Mouse (Mus musculus): Measurements from ENCODE around the gene Zdhhc22. TPM values are rescaled to one million over a fixed set of nuclear protein-coding genes. Genes with fewer than 3 reads are reported as not detected.

Zdhhc22 gene
- polyA plus RNA-seq (2015; fragmentation: Nextera tagmentation; extraction: Ambion mirVana): 0.14 and 0.15 TPM in 2 replicates

DNA sequence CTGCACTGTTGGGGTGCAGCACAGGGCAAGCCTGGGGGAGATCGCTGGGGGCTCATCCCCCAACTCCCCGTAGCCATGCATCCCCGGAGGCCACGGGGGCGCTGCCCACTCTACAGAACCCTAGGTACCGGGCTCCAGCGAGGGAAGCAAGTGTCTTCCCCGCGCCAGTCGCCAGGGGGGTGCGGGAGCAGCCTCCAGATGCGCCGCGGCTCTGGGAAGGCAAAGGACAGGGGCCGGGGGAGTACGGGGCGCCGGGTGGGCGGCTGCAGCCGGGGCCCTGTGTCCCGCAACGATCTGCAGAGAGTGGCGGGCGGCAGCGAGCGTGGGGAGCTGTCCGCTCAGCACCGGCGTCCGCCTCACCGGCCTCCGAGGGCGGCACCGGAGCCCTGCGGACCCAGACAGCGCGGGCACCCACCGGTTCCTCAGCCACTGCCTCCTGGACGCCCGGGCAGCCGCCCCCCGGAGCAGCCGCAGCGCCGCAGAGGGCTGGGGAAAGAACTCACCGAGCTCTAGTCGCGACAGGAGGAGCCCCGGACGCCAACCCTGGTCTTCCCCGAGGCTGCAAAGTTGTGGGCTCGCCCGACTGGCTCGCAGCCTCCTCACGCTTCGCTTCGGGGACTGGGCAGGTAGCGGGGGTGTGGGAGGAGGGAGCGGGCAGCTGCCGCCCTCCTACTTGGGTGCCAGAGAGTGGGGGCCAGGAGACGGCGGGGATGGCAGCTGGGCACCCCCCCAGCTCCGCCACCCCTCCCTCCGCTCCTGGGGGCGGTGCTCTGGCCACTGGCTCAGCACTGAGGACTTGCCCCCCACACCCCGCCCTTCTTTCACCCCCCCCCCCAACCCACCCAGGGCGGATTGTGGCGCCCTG is at the start of gene Zdhhc22:
TSS of gene Zdhhc22 (minus strand) at position 541 of the 865 bp plus-strand sequence.
- ATAC-seq (ENCODE audit: low read depth): peak; percentile 84
- no peaks in the 10 kb centered on the region for H3K36me3 ChIP-seq (ENCODE audit: control insufficient read depth, insufficient read depth, low read length)
- H3K4me2 ChIP-seq (ENCODE audit: low read depth, low read length): peak within 1 kb of the TSS; percentile 34; the same call in 1 of the 2 replicates
- H3K4me3 ChIP-seq (ENCODE audit: low read length): peak within 1 kb of the TSS; percentile 13
- H3K9ac ChIP-seq (ENCODE audit: low read length): no peak within 1 kb of the TSS
- H3K27ac ChIP-seq (ENCODE audit: low read length): no peak within 1 kb of the TSS
- peaks cover 48% of the 10 kb centered on the region for H3K27me3 ChIP-seq (ENCODE audit: control insufficient read depth, insufficient read depth, low read depth, low read length)
- WGBS: 2% methylated on average over 51 of the region's 68 CpGs
- H3K4me1 ChIP-seq (replicated peaks; ENCODE audit: control insufficient read depth, insufficient read depth, low read length): peaks cover 4% of the 10 kb centered on the region
- H3K9me3 ChIP-seq (ENCODE audit: control insufficient read depth, low read length): no peaks in the 10 kb centered on the region

- Histone ChIP-seq H3K9me3 (ENCODE audit: control insufficient read depth, low read length) (no peaks in the 10 kb centered on the region), H3K27me3 (ENCODE audit: control insufficient read depth, insufficient read depth, low read depth, low read length) (no peaks in the 10 kb centered on the region), H3K27ac (ENCODE audit: low read length) (no peak overlapping the region), H3K4me3 (ENCODE audit: low read length) (no peak overlapping the region), H3K36me3 (ENCODE audit: control insufficient read depth, insufficient read depth, low read length) (no peaks in the 10 kb centered on the region), H3K4me2 (ENCODE audit: low read depth, low read length) (no peak overlapping the region), H3K9ac (ENCODE audit: low read length) (no peak overlapping the region), H3K4me1 (replicated peaks; ENCODE audit: control insufficient read depth, insufficient read depth, low read length) (no peaks in the 10 kb centered on the region)
- no peak for ATAC-seq (ENCODE audit: low read depth)
- WGBS: 89% methylated on average over 7 of the region's 7 CpGs
Observed at GRCm38 (mm10) chr12:87036631-87037030, 46.4 kb upstream of the Zdhhc22 start.

GRCm38 (mm10) chr12:87031163-87031763 is 41.0 kb upstream of the Zdhhc22 start:
- Histone ChIP-seq H3K9me3 (ENCODE audit: control insufficient read depth, low read length) (no peaks in the 10 kb centered on the region), H3K9ac (ENCODE audit: low read length) (no peak overlapping the region), H3K27me3 (ENCODE audit: control insufficient read depth, insufficient read depth, low read depth, low read length) (peaks cover 13% of the 10 kb centered on the region), H3K36me3 (ENCODE audit: control insufficient read depth, insufficient read depth, low read length) (no peaks in the 10 kb centered on the region), H3K4me3 (ENCODE audit: low read length) (no peak overlapping the region), H3K27ac (ENCODE audit: low read length) (no peak overlapping the region), H3K4me1 (replicated peaks; ENCODE audit: control insufficient read depth, insufficient read depth, low read length) (no peaks in the 10 kb centered on the region), H3K4me2 (ENCODE audit: low read depth, low read length) (no peak overlapping the region)
- 54% methylated on average over 5 of the region's 5 CpGs for WGBS
- peak; percentile 26; the same call in 1 of the 2 replicates for ATAC-seq (ENCODE audit: low read depth)

DNA sequence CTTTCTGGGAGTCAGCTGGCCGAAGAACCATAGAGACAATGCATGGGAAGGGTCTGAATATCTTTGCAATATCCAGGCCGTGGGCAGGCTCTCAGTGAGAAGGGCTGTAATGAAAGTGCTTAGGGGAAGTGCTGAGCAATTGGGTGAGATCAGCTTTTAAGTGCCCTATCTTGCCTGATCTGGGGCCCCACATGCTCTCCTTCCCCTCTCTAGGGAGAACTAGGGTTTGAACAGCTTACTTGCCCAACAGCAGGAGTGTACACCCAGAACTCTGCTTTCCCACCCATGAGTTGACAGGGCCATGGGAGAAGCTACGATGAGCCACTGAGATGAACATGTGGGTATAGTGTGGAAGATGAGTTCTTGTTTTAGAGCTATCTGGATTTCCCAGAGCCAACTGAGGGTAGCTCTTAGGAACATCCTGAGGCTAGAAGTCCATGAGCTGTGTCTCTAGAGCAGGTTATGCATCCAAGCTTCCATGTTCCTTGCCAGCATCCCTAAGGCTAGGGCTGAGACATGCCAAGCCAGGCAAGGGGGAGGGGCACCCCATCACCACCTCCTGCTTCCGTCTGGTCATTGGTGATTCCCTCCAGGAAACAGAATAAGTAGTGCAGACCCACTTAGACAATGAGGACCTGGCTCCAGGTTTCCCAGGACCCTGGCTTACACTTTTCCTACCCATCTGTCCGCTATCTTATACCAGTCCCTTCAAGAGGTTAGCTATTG is 39.2 kb upstream of the Zdhhc22 start:
- peaks cover 23% of the 10 kb centered on the region for H3K27me3 ChIP-seq (ENCODE audit: control insufficient read depth, insufficient read depth, low read depth, low read length)
- no peak overlapping the region for H3K27ac ChIP-seq (ENCODE audit: low read length)
- no peak for ATAC-seq (ENCODE audit: low read depth)
- no peak overlapping the region for H3K4me3 ChIP-seq (ENCODE audit: low read length)
- H3K9ac ChIP-seq (ENCODE audit: low read length): no peak overlapping the region
- H3K36me3 ChIP-seq (ENCODE audit: control insufficient read depth, insufficient read depth, low read length): no peaks in the 10 kb centered on the region
- no peak overlapping the region for H3K4me2 ChIP-seq (ENCODE audit: low read depth, low read length)
- 59% methylated on average over 5 of the region's 5 CpGs for WGBS
- H3K9me3 ChIP-seq (ENCODE audit: control insufficient read depth, low read length): no peaks in the 10 kb centered on the region
- no peaks in the 10 kb centered on the region for H3K4me1 ChIP-seq (replicated peaks; ENCODE audit: control insufficient read depth, insufficient read depth, low read length)

GRCm38 (mm10) chr12:87028068-87028467 is 37.8 kb upstream of the Zdhhc22 start:
- H3K4me3 ChIP-seq (ENCODE audit: low read length): no peak overlapping the region
- 48% methylated on average over 2 of the region's 2 CpGs for WGBS
- ATAC-seq (ENCODE audit: low read depth): no peak
- H3K27me3 ChIP-seq (ENCODE audit: control insufficient read depth, insufficient read depth, low read depth, low read length): peaks cover 23% of the 10 kb centered on the region
- H3K4me2 ChIP-seq (ENCODE audit: low read depth, low read length): no peak overlapping the region
- H3K36me3 ChIP-seq (ENCODE audit: control insufficient read depth, insufficient read depth, low read length): no peaks in the 10 kb centered on the region
- H3K9me3 ChIP-seq (ENCODE audit: control insufficient read depth, low read length): no peaks in the 10 kb centered on the region
- H3K4me1 ChIP-seq (replicated peaks; ENCODE audit: control insufficient read depth, insufficient read depth, low read length): no peaks in the 10 kb centered on the region
- no peak overlapping the region for H3K27ac ChIP-seq (ENCODE audit: low read length)
- H3K9ac ChIP-seq (ENCODE audit: low read length): no peak overlapping the region

DNA sequence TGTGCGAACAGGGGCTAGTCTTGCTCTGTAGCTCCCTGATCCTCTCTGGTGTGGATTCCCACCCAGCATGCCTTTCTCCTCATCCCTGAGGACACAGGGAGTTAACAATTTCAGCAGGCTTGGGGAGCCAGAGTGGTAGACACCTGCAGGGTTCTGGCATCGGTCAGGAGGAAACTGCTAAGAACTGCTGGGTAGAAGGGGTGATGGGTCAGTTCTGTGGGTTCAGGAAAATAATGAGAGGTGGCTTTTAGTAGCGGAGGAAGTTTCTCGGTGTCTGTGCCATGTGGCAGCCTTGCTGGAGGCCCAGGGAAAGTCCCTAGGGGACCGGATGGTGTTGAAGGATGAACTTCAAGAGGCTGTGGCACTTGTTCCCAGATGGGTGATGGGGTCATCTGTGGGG is 37.2 kb upstream of the Zdhhc22 start:
- WGBS: 42% methylated on average over 5 of the region's 5 CpGs
- Histone ChIP-seq H3K4me2 (ENCODE audit: low read depth, low read length) (no peak overlapping the region), H3K27me3 (ENCODE audit: control insufficient read depth, insufficient read depth, low read depth, low read length) (peaks cover 23% of the 10 kb centered on the region), H3K9ac (ENCODE audit: low read length) (no peak overlapping the region), H3K4me1 (replicated peaks; ENCODE audit: control insufficient read depth, insufficient read depth, low read length) (no peaks in the 10 kb centered on the region), H3K36me3 (ENCODE audit: control insufficient read depth, insufficient read depth, low read length) (no peaks in the 10 kb centered on the region), H3K9me3 (ENCODE audit: control insufficient read depth, low read length) (no peaks in the 10 kb centered on the region), H3K4me3 (ENCODE audit: low read length) (no peak overlapping the region), H3K27ac (ENCODE audit: low read length) (no peak overlapping the region)
- ATAC-seq (ENCODE audit: low read depth): no peak

DNA sequence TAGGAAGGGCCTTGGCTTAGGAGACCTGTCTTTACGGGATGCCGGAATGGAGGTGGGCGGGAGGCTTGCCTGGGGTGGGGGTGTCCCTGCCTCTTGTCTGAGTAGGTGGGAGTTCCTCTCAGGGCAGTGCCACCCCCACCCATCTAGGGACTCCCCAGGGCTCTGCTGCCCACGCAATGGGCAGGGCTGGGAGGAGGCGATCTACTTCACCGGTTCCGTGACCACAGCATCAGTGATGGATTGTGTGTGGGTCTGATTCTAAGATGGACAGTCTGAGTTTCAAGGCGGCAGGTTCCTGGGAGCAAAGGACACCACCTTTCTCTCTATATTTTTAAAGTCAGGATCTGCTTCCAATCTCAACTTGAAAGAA is 36.6 kb upstream of the Zdhhc22 start:
- H3K27me3 ChIP-seq (ENCODE audit: control insufficient read depth, insufficient read depth, low read depth, low read length): peaks cover 23% of the 10 kb centered on the region

DNA sequence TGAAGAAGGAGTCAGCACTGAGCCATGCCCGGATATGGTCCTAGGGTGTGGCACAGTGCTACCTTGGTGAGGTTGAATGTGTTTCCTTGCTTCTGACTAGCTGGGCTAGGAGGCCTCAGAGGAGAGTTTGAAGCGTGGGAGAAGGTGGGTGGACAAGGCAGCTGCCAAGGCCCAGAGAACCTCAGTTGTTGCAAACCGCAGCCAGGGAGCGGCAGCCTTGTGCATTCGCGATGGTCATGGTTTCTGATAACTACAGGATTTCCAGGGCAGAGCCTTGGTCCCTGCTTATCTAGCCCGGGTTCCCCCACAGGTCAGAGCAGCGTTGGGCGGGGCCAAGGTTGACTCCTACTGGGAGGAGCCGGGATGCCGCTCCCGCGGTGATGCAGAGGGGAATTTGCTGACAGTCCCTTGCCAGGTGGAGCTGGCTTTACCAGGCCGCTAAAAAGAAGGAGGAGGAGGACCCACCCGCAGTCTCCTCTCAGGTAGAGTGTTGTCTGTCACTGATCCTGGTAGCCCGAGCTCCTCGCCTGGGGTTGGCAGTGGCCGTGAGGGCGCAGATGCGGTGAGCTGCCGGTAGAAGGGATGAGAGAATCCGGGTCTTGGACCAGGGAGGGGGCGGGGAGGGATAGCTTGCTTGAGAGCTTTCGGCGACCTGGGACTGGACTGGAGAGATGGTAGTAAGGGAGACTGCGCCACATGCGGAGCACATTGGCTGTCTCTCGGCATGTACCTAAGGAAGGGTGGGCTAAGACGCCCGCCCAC is 36.1 kb upstream of the Zdhhc22 start:
- Histone ChIP-seq H3K4me3 (ENCODE audit: low read length) (no peak overlapping the region), H3K27me3 (ENCODE audit: control insufficient read depth, insufficient read depth, low read depth, low read length) (peaks cover 23% of the 10 kb centered on the region), H3K4me2 (ENCODE audit: low read depth, low read length) (no peak overlapping the region), H3K27ac (ENCODE audit: low read length) (no peak overlapping the region), H3K9ac (ENCODE audit: low read length) (no peak overlapping the region), H3K4me1 (replicated peaks; ENCODE audit: control insufficient read depth, insufficient read depth, low read length) (no peaks in the 10 kb centered on the region), H3K9me3 (ENCODE audit: control insufficient read depth, low read length) (no peaks in the 10 kb centered on the region), H3K36me3 (ENCODE audit: control insufficient read depth, insufficient read depth, low read length) (no peaks in the 10 kb centered on the region)
- ATAC-seq (ENCODE audit: low read depth): no peak
- 2% methylated on average over 30 of the region's 30 CpGs for WGBS

More for the DNA sequence above, 36.6 kb upstream of the Zdhhc22 start:
- Histone ChIP-seq H3K9ac (ENCODE audit: low read length) (no peak overlapping the region), H3K4me3 (ENCODE audit: low read length) (no peak overlapping the region), H3K4me1 (replicated peaks; ENCODE audit: control insufficient read depth, insufficient read depth, low read length) (no peaks in the 10 kb centered on the region), H3K36me3 (ENCODE audit: control insufficient read depth, insufficient read depth, low read length) (no peaks in the 10 kb centered on the region), H3K27ac (ENCODE audit: low read length) (no peak overlapping the region), H3K9me3 (ENCODE audit: control insufficient read depth, low read length) (no peaks in the 10 kb centered on the region), H3K4me2 (ENCODE audit: low read depth, low read length) (no peak overlapping the region)
- 14% methylated on average over 8 of the region's 8 CpGs for WGBS
- no peak for ATAC-seq (ENCODE audit: low read depth)

Data from lung, embryonic 16.5 days (tissue).